Mouse (Mus musculus) intestine, embryonic 14.5 days (tissue): ENCODE results near the gene Irx5. TPM values are rescaled to one million over a fixed set of nuclear protein-coding genes. Genes with fewer than 3 reads are reported as not detected.

ENCODE experiments used
- ATAC-seq: fragments of 200-750 bp; cut with Nextera tagmentation; replicated peaks from 2 replicates; pipeline ENCODE4 v1.8.0; 2017; ENCODE audit warnings: low read depth, moderate number of reproducible peaks, moderate TSS enrichment, moderate library complexity; ENCODE audit not compliant: low FRiP score, low TSS enrichment
- DNase-seq: peaks from one replicate; pipeline ENCODE4 v3.0.0-alpha.2; 2018; ENCODE audit warnings: low spot score
- H3K27ac ChIP-seq: fragments of 300-500 bp; sonication (generic); 2 replicates; pipeline ENCODE4 v1.5.1; 2014; ENCODE audit warnings: low read depth, mild to moderate bottlenecking, control low read depth
- H3K27me3 ChIP-seq: fragments of 300-500 bp; sonication (generic); replicated peaks from 2 replicates; pipeline ENCODE4 v1.6.1; 2014; ENCODE audit warnings: low read length, control low read depth; ENCODE audit not compliant: control insufficient read depth, insufficient read depth
- H3K36me3 ChIP-seq: fragments of 300-500 bp; sonication (generic); 2 replicates; pipeline ENCODE4 v1.6.1; 2014; ENCODE audit warnings: low read length, control low read depth; ENCODE audit not compliant: control insufficient read depth, insufficient read depth
- H3K4me1 ChIP-seq: fragments of 300-500 bp; sonication (generic); replicated peaks from 2 replicates; pipeline ENCODE4 v1.6.1; 2014; ENCODE audit warnings: low read length, control low read depth, mixed read lengths; ENCODE audit not compliant: control insufficient read depth, insufficient read depth
- H3K4me2 ChIP-seq: fragments of 300-500 bp; sonication (generic); 2 replicates; pipeline ENCODE4 v1.6.1; 2014; ENCODE audit warnings: low read length
- H3K4me3 ChIP-seq: fragments of 300-500 bp; sonication (generic); 2 replicates; pipeline ENCODE4 v1.5.1; 2014; ENCODE audit warnings: low read depth, low read length, control low read depth, mixed read lengths
- H3K9ac ChIP-seq: fragments of 300-500 bp; sonication (generic); 2 replicates; pipeline ENCODE4 v1.6.1; 2014; ENCODE audit warnings: mild to moderate bottlenecking, low read length
- H3K9me3 ChIP-seq: fragments of 300-500 bp; sonication (generic); 2 replicates; pipeline ENCODE4 v1.6.1; 2016; ENCODE audit warnings: low read length, control low read depth; ENCODE audit not compliant: control insufficient read depth
- WGBS: fragments of 180-500 bp; shearing (Covaris S2); extraction: QIAGEN DNeasy Blood & Tissue Kit; methylation state at CpG from one replicate; pipeline ENCODE4 v1.1.7; 2014; 5-methylcytosine and 5-hydroxymethylcytosine counted together
- polyA plus RNA-seq: library from polyadenylated mRNA; unstranded; fragments of >200 nt; fragmentation: Nextera tagmentation; extraction: Ambion mirVana; gene quantifications from 2 replicates; pipeline ENCODE4 v1.2.1, GENCODE M21; 2014

Irx5 gene
- polyA plus RNA-seq, result 0.07 TPM in 1 of 2 replicates, not detected in the other

GRCm38 (mm10) chr8:92357398-92357981, at the start of gene Irx5:
Irx5 (plus strand) TSS chr8:92357625.
- Histone ChIP-seq H3K4me3 (peak within 1 kb of the TSS; percentile 65), H3K27ac (no peak within 1 kb of the TSS)

GRCm38 (mm10) chr8:92312178-92312577, 45.2 kb upstream of the Irx5 start:
- H3K4me1 ChIP-seq, result no peaks in the 10 kb centered on the region
- no peak overlapping the region for H3K4me3 ChIP-seq
- no peaks in the 10 kb centered on the region for H3K27me3 ChIP-seq
- no peak for DNase-seq
- 25% methylated on average over 7 of the region's 7 CpGs for WGBS
- no peak overlapping the region for H3K4me2 ChIP-seq
- no peak overlapping the region for H3K9ac ChIP-seq
- ATAC-seq, result no peak
- no peaks in the 10 kb centered on the region for H3K9me3 ChIP-seq
- H3K27ac ChIP-seq, result no peak overlapping the region
- no peaks in the 10 kb centered on the region for H3K36me3 ChIP-seq

More at GRCm38 (mm10) chr8:92357398-92357981, at the start of gene Irx5:
- Histone ChIP-seq H3K9ac (no peak within 1 kb of the TSS), H3K36me3 (no peaks in the 10 kb centered on the region), H3K9me3 (no peaks in the 10 kb centered on the region), H3K27me3 (peaks cover 89% of the 10 kb centered on the region), H3K4me1 (peaks cover 24% of the 10 kb centered on the region; the same call in 1 of the 2 replicates), H3K4me2 (peak within 1 kb of the TSS; percentile 73)
- DNase-seq, result peak; percentile 80
- ATAC-seq, result no peak
- whole genome bisulfite sequencing, result under 1% methylated on average over 47 of the region's 47 CpGs

- no peaks in the 10 kb centered on the region for H3K27me3 ChIP-seq
- no peak for DNase-seq
Measured at GRCm38 (mm10) chr8:92313707-92314106, 43.7 kb upstream of the Irx5 start.

GRCm38 (mm10) chr8:92323751-92324150, 33.7 kb upstream of the Irx5 start:
- Histone ChIP-seq H3K4me3 (no peak overlapping the region), H3K9ac (no peak overlapping the region), H3K4me2 (no peak overlapping the region), H3K36me3 (no peaks in the 10 kb centered on the region), H3K27ac (no peak overlapping the region), H3K9me3 (no peaks in the 10 kb centered on the region), H3K4me1 (no peaks in the 10 kb centered on the region), H3K27me3 (no peaks in the 10 kb centered on the region)
- 89% methylated on average over 7 of the region's 7 CpGs for WGBS
- no peak for DNase-seq
- no peak for ATAC-seq

More at GRCm38 (mm10) chr8:92313707-92314106, 43.7 kb upstream of the Irx5 start:
- 76% methylated on average over 3 of the region's 3 CpGs for WGBS
- no peak overlapping the region for H3K4me3 ChIP-seq
- H3K36me3 ChIP-seq, result no peaks in the 10 kb centered on the region
- no peak overlapping the region for H3K9ac ChIP-seq
- H3K4me1 ChIP-seq, result no peaks in the 10 kb centered on the region
- H3K4me2 ChIP-seq, result no peak overlapping the region
- no peak overlapping the region for H3K27ac ChIP-seq
- H3K9me3 ChIP-seq, result no peaks in the 10 kb centered on the region
- no peak for ATAC-seq

GRCm38 (mm10) chr8:92327176-92327575, 30.2 kb upstream of the Irx5 start:
- Histone ChIP-seq H3K9me3 (no peaks in the 10 kb centered on the region), H3K27me3 (no peaks in the 10 kb centered on the region), H3K9ac (no peak overlapping the region), H3K4me2 (no peak overlapping the region), H3K36me3 (no peaks in the 10 kb centered on the region), H3K4me1 (no peaks in the 10 kb centered on the region), H3K27ac (no peak overlapping the region), H3K4me3 (no peak overlapping the region)
- DNase-seq, result no peak
- no peak for ATAC-seq
- WGBS, result 95% methylated on average over 2 of the region's 2 CpGs

- Histone ChIP-seq H3K4me1 (no peaks in the 10 kb centered on the region), H3K36me3 (no peaks in the 10 kb centered on the region), H3K27me3 (no peaks in the 10 kb centered on the region), H3K4me2 (no peak overlapping the region), H3K27ac (no peak overlapping the region), H3K4me3 (no peak overlapping the region), H3K9me3 (no peaks in the 10 kb centered on the region), H3K9ac (no peak overlapping the region)
- no peak for DNase-seq
- no peak for ATAC-seq
- 70% methylated on average over 3 of the region's 4 CpGs for WGBS
Measured at GRCm38 (mm10) chr8:92329273-92329672, 28.2 kb upstream of the Irx5 start.

GRCm38 (mm10) chr8:92331811-92332210, 25.6 kb upstream of the Irx5 start:
- ATAC-seq, result no peak

GRCm38 (mm10) chr8:92333406-92333805, 24.0 kb upstream of the Irx5 start:
- no peak overlapping the region for H3K4me3 ChIP-seq
- 85% methylated on average over 8 of the region's 8 CpGs for whole genome bisulfite sequencing
- H3K4me1 ChIP-seq, result no peaks in the 10 kb centered on the region
- H3K9me3 ChIP-seq, result no peaks in the 10 kb centered on the region
- no peaks in the 10 kb centered on the region for H3K36me3 ChIP-seq
- no peaks in the 10 kb centered on the region for H3K27me3 ChIP-seq
- no peak for ATAC-seq
- H3K27ac ChIP-seq, result no peak overlapping the region
- no peak for DNase-seq
- no peak overlapping the region for H3K4me2 ChIP-seq
- no peak overlapping the region for H3K9ac ChIP-seq

More at GRCm38 (mm10) chr8:92331811-92332210, 25.6 kb upstream of the Irx5 start:
- Histone ChIP-seq H3K4me1 (no peaks in the 10 kb centered on the region), H3K27ac (no peak overlapping the region), H3K4me3 (no peak overlapping the region), H3K36me3 (no peaks in the 10 kb centered on the region), H3K9ac (no peak overlapping the region), H3K27me3 (no peaks in the 10 kb centered on the region), H3K4me2 (no peak overlapping the region), H3K9me3 (no peaks in the 10 kb centered on the region)
- WGBS, result 71% methylated on average over 3 of the region's 3 CpGs
- no peak for DNase-seq

- 87% methylated on average over 7 of the region's 7 CpGs for WGBS
- no peak overlapping the region for H3K27ac ChIP-seq
- no peaks in the 10 kb centered on the region for H3K4me1 ChIP-seq
- no peak overlapping the region for H3K9ac ChIP-seq
- H3K27me3 ChIP-seq, result no peaks in the 10 kb centered on the region
- H3K4me3 ChIP-seq, result no peak overlapping the region
- no peak overlapping the region for H3K4me2 ChIP-seq
- H3K36me3 ChIP-seq, result no peaks in the 10 kb centered on the region
- DNase-seq (no peak), ATAC-seq (no peak)
- no peaks in the 10 kb centered on the region for H3K9me3 ChIP-seq
Measured at GRCm38 (mm10) chr8:92335079-92335478, 22.3 kb upstream of the Irx5 start.
